Mouse (Mus musculus): Measurements from ENCODE around the gene Rfx4. TPM values are rescaled to one million over a fixed set of nuclear protein-coding genes. Genes with fewer than 3 reads are reported as not detected.

Gene Rfx4
- total RNA-seq, 2 experiments from 2014 or later, result 0.17 TPM; not detected in 1

DNA sequence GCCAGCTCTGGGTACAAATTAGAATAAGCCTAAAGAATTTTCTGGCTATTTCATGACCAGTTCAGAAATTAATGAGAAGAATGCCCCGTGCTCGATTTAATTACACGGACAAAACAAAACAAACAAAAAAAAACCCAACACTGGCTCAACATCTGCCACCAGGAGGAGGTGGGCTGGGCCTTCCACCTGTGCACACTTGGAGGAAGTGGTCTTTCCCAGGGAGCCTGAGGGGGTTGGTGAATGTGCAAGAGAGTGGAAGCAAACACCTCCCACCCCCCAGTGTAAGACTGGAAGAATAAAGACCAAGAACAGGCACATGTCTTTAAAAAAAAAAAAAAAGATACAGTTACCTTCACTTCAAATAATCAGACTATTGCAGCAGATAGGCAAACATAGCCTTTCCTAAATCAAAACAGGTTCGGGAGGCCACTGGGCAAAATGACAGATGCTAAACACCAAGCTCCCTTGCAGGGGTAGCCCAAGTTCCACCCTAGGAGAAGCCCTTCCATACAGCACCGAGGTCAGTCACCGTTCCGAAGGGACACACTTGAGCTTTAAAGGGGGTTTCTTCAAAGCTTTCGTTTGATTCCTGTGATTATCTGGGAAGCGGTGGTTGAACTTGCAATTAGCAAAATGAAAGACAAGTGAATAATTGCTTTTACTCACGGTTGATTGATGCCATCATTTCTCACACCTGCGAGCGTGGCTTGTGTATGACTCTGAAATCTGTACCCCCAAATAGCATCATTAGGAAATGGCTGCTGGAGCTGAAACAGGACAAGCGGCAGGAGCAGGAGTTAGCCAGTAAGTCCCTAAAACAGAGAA, 103.9 kb downstream of the Rfx4 start:
- DNase-seq (ENCODE audit: low spot score in 2 of 2), result no peak

DNA sequence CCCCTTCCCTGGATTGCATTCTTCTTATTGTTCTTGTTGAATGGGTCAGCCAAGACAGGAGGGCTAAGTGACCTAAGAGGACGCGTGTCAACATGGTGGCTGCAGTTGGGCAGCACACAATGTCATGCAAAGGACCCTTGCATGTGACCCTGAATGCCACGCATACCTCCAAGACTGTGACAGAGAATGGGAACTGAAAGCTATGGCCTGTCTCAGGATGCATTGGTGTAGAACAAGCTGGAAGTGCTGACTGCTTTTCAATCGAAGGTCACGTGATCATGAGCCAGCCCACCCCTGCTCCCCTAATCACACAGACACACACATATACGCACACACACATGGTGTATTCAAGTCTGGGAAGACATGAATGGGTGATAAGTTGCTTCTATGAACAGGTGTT, 107.6 kb downstream of the Rfx4 start:
- DNase-seq (ENCODE audit: low spot score in 2 of 2), result no peak

GRCm38 (mm10) chr10:84867577-84867976, 111.7 kb downstream of the Rfx4 start:
- no peak for DNase-seq (ENCODE audit: low spot score in 2 of 2)

- no peak for DNase-seq (ENCODE audit: low spot score in 2 of 2)
Observed at GRCm38 (mm10) chr10:84871285-84871684, 115.4 kb downstream of the Rfx4 start.

DNA sequence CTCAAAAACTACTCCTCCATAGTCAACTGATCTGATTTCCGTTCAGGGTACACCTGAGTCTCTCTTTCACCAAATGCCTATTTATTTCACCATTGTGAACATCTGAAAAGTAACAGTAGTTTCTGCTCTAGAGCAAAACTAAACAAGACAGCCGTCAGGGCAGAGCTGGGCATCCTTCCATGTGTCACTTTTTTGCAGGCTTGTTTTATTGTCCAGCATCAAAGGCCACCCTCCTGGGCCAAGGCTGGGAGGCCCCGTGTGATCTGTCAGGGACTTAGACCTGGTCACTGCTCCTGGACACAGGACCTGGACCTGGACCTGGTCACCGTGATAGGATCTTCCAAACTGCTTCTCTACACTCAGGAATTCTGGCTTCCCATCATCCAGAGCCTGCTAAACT, 116.1 kb downstream of the Rfx4 start:
- no peak for DNase-seq (ENCODE audit: low spot score in 2 of 2)

DNA sequence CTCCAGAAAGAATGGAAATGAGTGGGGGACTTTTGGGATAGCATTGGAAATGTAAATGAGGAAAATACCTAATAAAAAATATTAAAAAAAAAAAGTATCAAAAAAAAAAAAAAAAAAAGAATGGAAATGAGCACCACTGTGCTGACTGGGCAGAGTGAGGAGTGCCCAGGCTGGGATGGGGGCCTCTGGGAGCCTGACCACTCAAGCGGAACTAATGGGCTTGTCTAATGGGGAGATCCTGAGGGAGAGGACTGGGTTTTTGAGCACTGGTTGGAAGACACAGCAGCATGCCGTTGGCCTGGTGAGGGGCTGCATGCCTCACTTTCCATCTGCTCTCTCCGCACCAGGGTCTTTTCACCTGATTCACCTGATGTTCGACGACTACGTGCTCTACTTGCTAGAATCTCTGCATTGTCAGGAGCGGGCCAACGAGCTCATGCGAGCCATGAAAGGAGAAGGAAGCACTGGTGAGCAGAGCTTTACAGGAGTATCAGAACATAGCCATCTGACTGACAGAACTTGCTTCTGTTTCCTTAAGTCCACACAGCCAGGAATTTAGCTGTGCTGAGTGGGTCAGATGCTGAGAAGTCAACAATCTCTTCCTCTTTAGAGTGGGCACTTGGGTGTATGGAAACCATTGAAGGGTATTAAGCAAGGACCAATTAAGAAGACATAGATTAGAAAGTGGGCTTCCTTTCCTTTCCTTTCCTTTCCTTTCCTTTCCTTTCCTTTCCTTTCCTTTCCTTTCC, 124.1 kb downstream of the Rfx4 start:
- DNase-seq (ENCODE audit: low spot score in 2 of 2), result no peak

- DNase-seq (ENCODE audit: low spot score in 2 of 2), result no peak
Observed at GRCm38 (mm10) chr10:84882528-84882927, 126.7 kb downstream of the Rfx4 start.

DNA sequence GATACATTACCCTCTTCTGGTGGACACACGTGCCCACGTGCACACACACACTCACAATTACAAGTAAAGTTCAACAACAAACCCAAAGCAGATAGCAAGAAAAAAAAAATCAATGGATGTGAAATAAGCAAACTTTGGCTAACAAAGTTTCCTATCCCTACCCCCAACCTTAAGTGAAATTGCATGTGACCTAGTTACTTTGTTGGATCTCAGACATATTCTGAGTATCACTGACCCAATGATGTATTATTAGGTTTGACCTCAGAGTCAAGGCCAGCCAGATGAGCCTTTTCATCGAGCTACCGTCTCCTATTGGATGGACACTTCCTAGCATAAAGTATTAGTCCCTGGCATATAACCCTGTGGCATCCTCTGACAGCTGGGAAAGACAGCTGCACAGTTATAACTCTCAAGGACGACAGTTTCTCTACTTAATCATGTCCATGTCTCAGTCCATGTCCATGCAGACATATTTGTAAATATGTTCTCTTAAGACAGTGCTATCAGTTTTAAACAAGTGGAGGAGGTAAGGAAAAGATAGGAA, 129.6 kb downstream of the Rfx4 start:
- no peak for DNase-seq (ENCODE audit: low spot score in 2 of 2)

- DNase-seq (ENCODE audit: low spot score in 2 of 2), result no peak
Observed at GRCm38 (mm10) chr10:84886221-84886627, 130.4 kb downstream of the Rfx4 start.

DNA sequence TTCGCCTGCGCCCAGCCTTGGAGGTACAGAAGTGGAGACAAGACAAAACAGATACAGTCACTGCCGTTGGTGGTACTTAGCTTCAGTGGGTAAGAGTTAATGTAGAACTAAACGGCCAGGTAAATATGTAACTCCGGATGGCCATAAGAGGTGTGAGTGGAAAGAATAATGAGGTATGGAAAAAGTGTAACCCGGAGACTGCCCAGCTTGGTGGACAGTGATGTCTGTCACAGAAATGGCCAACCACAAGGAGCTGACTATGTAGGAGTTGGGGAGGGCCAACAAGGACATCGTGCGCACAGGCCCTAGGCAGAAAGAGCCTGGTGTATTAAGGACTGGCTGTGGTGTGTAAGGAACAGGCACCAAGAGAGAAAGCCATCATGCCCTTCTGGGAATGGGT, 130.9 kb downstream of the Rfx4 start:
- no peak for DNase-seq (ENCODE audit: low spot score in 2 of 2)

DNA sequence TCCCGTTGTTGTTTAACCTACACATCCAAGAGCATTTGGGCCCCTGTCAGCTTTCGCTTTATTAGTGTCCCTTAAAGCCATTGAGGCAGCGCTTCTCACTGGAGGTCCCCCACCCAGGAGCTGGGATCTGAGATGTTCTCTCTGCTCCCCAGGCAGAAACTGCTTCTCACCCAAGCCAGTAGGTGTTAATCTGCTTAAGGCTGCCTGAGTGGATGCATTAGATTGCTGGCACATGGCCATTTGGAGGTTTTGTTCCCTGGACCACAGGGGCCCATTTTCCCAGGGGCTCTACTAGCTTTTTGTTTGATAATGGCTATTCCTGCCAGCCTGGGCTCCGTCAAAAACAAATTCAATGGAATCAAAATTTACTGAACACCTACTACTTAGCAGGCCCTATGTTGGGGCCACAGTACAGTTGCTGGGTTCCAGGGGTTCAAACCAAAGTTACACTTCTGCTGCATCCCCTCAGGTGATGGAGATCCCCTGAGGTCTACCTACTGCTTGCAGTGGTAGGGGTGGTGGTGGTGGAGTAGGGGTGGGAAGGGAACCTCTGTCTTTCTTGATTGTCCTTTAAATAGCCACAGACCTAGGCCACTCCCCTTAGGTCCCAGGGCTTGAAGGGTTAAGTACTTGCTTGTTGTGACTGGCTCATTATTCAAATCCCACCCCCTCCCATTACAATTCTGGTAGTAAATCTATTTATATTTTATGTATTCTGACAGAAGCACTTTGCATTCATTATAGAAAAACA, 133.4 kb downstream of the Rfx4 start:
- DNase-seq (ENCODE audit: low spot score in 2 of 2), result no peak

DNA sequence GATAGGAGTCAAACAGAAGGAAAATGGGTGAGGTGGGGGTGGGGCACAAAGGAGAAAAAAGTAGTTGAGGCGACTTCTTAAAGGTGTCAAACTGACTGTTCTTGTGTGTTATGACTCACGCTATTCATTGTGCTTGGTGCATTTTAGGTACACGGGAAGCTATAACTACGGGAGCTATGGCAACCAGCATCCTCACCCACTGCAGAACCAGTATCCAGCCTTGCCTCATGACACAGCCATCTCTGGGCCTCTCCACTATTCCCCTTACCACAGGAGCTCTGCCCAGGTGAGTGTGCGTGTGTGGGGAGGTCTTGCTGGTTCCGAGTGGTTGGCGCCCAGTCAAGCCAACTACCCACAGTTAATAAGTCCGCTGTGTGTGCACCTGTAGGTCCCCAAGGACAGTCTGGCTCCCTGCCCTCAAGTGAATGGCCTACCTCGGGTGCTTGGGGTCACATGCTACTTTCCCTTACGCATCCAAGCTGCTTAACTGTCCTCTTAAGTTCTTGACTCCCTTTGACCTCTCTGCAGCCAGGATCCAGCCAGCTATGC, 140.0 kb downstream of the Rfx4 start:
- no peak for DNase-seq (ENCODE audit: low spot score in 2 of 2)

- no peak for DNase-seq (ENCODE audit: low spot score in 2 of 2)
Observed at GRCm38 (mm10) chr10:84896941-84897930, 141.4 kb downstream of the Rfx4 start.

- no peak for DNase-seq (ENCODE audit: low spot score in 2 of 2)
Observed at GRCm38 (mm10) chr10:84898144-84898979, 142.5 kb downstream of the Rfx4 start.

GRCm38 (mm10) chr10:84901676-84902075, 145.8 kb downstream of the Rfx4 start:
- no peak for DNase-seq (ENCODE audit: low spot score in 2 of 2)

GRCm38 (mm10) chr10:84902213-84902612, 146.4 kb downstream of the Rfx4 start:
- no peak for DNase-seq (ENCODE audit: low spot score in 2 of 2)

DNA sequence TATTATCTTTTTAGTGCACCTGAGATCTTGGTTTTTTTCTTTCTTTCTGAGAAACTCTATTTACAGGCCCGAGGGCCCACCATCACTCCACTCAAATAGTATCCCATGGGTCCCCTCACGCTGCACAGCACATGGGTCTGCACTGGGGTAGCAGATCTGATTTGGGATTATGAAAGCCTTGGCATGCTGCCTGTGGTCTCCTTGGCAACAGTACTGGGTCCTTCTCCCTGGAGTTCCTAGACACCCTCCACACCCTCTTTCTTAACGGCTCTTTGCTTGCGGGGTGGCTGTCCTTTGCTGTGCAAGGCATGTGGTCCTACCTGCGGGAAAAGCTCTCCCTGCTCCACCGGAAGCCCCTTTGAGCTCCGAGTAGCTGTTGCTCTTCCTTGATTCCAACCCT, 147.4 kb downstream of the Rfx4 start:
- no peak for DNase-seq (ENCODE audit: low spot score in 2 of 2)

DNA sequence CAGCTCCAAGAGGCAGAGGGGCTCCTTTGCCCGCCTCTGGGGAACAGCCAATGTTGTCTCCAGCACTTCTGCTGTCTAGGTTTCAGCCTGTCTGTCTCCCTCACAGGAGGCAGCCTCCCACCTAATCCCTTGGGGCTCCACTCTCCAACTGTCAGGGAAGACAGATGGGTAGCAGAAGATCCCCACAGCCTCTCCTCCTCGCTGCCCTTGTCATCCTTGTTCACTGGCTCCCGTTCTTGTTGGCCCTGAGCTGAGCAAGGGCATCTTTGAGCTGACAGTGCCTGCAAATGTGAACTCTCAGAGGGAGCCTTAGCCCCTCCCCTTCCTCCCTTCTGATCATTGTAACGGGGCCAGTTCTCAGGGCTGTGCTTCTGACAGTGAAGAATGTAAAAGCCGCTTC, 147.9 kb downstream of the Rfx4 start:
- DNase-seq (ENCODE audit: low spot score in 2 of 2), result no peak

DNA sequence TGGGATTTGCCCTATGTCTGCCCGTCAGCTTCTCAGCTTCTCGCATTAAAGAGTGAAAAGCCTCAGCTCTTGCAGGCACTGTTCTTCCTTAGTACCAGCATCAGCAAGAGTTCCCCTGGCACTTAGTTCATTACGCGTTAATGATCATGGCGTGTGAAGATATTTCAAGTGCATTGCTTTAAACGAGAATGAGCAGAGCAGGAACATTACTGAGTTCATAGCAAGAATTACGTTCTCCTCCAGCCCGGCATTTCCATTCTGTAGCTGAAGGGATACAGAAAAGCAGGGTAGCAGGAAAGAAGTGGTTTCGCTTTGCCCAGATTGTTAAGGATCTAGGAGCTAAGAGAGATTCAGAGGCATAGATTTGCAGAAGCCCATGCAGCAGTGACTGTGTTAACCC, 151.0 kb downstream of the Rfx4 start:
- no peak for DNase-seq (ENCODE audit: low spot score in 2 of 2)
